Mouse (Mus musculus) megakaryocyte, embryonic 14.5 days (primary cell): ENCODE data around the gene Cit. TPM values are rescaled to one million over a fixed set of nuclear protein-coding genes. Genes with fewer than 3 reads are reported as not detected.

Experiments used
- H3K27me3 ChIP-seq: replicated peaks from 2 replicates; pipeline ENCODE3; 2012; ENCODE audit warnings: inconsistent platforms
- H3K36me3 ChIP-seq: replicated peaks from 2 replicates; pipeline ENCODE3; 2012; ENCODE audit warnings: low read length, inconsistent platforms, mixed read lengths
- H3K4me1 ChIP-seq: 2 replicates; pipeline ENCODE4 v1.6.1; 2012; ENCODE audit warnings: inconsistent platforms
- H3K4me3 ChIP-seq: replicated peaks from 2 replicates; pipeline ENCODE3; 2012; ENCODE audit warnings: moderate library complexity, mild to moderate bottlenecking, inconsistent platforms
- H3K9me3 ChIP-seq: 2 replicates; pipeline ENCODE4 v1.6.1; 2012; ENCODE audit warnings: inconsistent platforms
- FLI1 ChIP-seq: IDR thresholded peaks from 2 replicates; pipeline ENCODE4 v1.6.1; 2012; ENCODE audit warnings: low read length, inconsistent platforms, mixed read lengths
- GATA1 ChIP-seq: IDR thresholded peaks from 3 replicates; pipeline ENCODE4 v1.6.1; 2012; ENCODE audit warnings: mixed read lengths, low read length, inconsistent platforms, borderline replicate concordance
- polyA plus RNA-seq: library from polyadenylated mRNA; stranded (reverse); fragments of >175 nt; gene quantifications from 2 replicates; pipeline ENCODE4 v1.2.3, GENCODE M21; 2012; ENCODE audit warnings: low replicate concordance; ENCODE audit not compliant: insufficient read depth

Cit gene
- polyA plus RNA-seq, 1 experiment: 6.7 TPM

DNA sequence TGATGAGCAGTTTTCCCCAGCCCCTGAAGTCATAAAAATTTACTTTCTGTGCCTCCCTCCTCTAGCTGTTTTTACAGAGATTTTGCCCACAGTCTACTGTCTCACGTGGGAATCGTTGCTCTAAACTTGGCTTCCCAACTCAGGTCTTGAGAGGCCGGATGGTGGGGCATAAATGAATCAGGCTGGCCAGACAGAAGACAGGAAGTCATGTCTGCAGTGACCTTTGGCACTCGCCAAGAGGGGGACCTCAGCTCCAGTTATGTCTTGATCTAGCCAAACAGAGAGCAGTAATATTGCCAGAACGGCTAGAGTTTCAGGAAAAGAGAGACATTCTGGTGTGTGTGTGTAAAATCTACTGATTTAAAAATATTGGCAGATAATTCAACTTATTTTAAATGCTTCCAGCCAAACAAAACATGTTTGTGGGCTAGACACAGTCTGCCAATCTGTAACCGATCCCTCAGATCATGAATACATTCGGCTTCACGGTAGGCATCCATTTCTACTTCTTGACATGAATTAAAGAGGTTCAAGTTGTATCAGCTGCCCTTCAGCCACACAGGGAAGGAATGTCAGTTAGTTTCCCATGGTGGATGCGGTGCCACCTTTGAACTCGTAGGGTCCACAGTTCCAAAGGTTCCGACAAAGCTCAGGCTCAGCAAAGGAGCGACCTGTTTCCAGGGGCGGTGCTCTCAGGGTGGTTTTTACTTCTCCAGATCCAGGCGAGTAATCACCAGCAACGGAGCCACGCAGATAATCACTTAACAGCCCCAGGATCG lies 5.4 kb downstream of the Cit start:
- Histone ChIP-seq H3K9me3 (no peaks in the 10 kb centered on the region), H3K4me3 (no peak overlapping the region), H3K4me1 (peaks cover 36% of the 10 kb centered on the region), H3K36me3 (peaks cover 86% of the 10 kb centered on the region), H3K27me3 (no peaks in the 10 kb centered on the region)
- no peak for TF ChIP-seq FLI1
- no peak for TF ChIP-seq GATA1

- H3K36me3 ChIP-seq: peaks cover 89% of the 10 kb centered on the region
These were observed 5.9 kb downstream of the Cit start for GRCm38 (mm10) chr5:115851029-115851365.

DNA sequence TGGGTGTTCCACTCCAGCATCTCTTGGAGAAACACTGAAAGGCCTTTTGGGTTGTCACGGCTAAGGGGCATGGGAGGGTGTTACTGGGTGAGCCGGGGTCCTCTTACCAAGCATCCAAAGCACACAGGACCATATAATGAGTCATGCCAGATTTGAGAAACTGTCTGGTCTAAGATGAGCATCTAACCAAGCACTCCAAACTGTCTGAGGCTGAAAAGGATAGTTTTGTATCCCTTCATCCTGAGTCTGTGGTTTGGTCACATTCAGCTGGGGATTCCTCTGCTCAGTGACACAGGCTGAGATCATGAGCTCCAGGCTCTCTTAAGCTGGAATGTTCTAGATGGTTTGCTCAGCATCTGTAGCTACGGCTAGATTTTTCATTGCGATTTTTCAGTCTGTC lies 7.4 kb downstream of the Cit start:
- Histone ChIP-seq H3K36me3 (peaks cover 94% of the 10 kb centered on the region), H3K4me1 (peaks cover 24% of the 10 kb centered on the region), H3K9me3 (no peaks in the 10 kb centered on the region), H3K27me3 (no peaks in the 10 kb centered on the region), H3K4me3 (no peak overlapping the region)
- TF ChIP-seq GATA1: no peak
- TF ChIP-seq FLI1: no peak

More at GRCm38 (mm10) chr5:115851029-115851365, 5.9 kb downstream of the Cit start:
- H3K9me3 ChIP-seq: no peaks in the 10 kb centered on the region
- H3K4me3 ChIP-seq: no peak overlapping the region
- no peak for TF ChIP-seq FLI1
- TF ChIP-seq GATA1: no peak
- H3K4me1 ChIP-seq: peaks cover 30% of the 10 kb centered on the region
- H3K27me3 ChIP-seq: no peaks in the 10 kb centered on the region

DNA sequence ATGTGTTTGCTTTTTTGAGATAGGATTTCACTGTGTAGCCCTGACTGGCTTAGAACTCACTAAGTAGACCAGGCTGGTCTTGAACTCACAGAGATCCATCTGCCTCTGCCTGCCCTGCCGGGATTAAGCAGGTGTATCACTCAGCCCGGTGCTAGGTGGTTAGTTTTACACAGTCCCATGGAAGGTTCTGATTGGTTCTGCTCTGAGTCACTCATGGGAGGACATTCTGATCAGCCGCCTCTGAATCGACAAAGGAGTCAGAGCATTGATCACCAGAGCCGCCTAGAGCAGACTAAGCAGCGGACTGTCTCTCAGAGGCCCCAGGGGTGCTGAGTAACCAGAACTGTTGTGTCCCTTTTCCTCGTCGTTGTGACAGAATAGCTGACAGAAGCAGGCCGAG lies 8.6 kb downstream of the Cit start:
- no peaks in the 10 kb centered on the region for H3K9me3 ChIP-seq
- no peak overlapping the region for H3K4me3 ChIP-seq
- TF ChIP-seq FLI1 (no peak), GATA1 (no peak)
- peaks cover 94% of the 10 kb centered on the region for H3K36me3 ChIP-seq
- H3K27me3 ChIP-seq: no peaks in the 10 kb centered on the region
- H3K4me1 ChIP-seq: peaks cover 20% of the 10 kb centered on the region

DNA sequence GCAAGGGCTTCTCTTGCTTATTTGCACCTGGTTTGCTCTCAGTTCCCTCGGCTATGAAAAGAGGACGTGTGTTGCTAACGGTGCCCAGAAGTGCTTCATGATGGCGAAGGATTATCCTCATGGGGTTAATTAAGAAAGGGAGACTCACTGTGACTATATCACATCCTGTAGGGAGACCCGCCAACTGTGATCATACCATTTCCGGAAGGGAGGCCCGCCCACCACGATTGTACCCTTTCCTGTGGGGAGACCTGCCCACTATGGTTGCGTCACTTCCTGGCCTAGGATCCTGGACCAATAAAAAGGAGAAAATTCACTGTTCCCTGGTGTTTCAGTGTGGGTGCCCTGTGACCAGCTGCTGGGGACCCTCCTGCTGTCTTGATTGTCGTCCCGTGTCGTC lies 9.3 kb downstream of the Cit start:
- Histone ChIP-seq H3K4me3 (no peak overlapping the region), H3K4me1 (peaks cover 20% of the 10 kb centered on the region), H3K27me3 (no peaks in the 10 kb centered on the region), H3K9me3 (no peaks in the 10 kb centered on the region), H3K36me3 (peaks cover 94% of the 10 kb centered on the region)
- TF ChIP-seq FLI1 (no peak), GATA1 (no peak)

DNA sequence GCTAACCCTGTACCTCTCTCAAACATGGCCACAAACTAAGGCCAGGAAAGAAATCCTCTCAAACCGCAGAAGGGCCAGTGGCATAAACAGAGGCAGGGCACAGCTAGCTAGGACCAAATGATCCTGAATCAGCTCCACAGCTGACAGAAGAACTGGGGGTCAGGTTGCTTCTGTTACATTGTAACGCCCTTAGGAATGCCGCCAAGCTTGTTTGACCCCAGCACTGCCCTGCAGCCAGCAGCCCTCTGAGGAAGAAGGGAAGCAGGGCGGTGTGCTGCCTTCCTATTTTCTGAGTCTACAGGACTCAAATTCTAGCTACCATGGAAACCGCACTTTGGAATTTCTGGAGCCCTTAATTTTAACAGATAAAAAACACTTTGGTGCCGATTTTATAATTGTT lies 13.6 kb downstream of the Cit start:
- Histone ChIP-seq H3K27me3 (no peaks in the 10 kb centered on the region), H3K36me3 (peaks cover 91% of the 10 kb centered on the region), H3K4me1 (peaks cover 14% of the 10 kb centered on the region), H3K9me3 (no peaks in the 10 kb centered on the region), H3K4me3 (no peak overlapping the region)
- no peak for TF ChIP-seq FLI1
- no peak for TF ChIP-seq GATA1

GRCm38 (mm10) chr5:115859461-115859860 lies 14.4 kb downstream of the Cit start:
- peaks cover 91% of the 10 kb centered on the region for H3K36me3 ChIP-seq
- no peaks in the 10 kb centered on the region for H3K27me3 ChIP-seq
- H3K9me3 ChIP-seq: no peaks in the 10 kb centered on the region
- TF ChIP-seq GATA1: no peak
- TF ChIP-seq FLI1: no peak
- no peak overlapping the region for H3K4me3 ChIP-seq
- H3K4me1 ChIP-seq: peaks cover 6% of the 10 kb centered on the region

DNA sequence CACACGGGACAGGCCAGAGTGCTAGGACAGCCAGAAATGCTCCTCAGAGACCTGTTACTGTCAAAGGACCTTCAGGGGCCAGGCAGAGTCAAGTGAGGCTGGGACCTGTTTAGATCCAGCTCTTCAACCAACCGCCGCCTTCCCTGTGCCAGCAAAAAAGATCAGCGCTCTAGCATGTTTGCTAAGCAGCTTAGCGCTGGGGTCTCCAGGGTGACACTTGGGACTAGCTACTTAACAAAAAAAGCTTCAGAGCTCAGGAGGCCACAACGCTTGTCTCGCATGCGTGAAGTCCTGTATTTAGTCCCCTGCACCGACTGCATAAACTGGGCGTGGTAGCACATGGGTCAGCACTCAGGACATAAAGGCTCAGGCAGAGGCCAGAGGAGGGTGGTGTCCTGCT lies 16.9 kb downstream of the Cit start:
- Histone ChIP-seq H3K36me3 (peaks cover 94% of the 10 kb centered on the region), H3K4me3 (no peak overlapping the region), H3K27me3 (no peaks in the 10 kb centered on the region), H3K4me1 (peaks cover 3% of the 10 kb centered on the region), H3K9me3 (no peaks in the 10 kb centered on the region)
- TF ChIP-seq GATA1: no peak
- TF ChIP-seq FLI1: no peak

DNA sequence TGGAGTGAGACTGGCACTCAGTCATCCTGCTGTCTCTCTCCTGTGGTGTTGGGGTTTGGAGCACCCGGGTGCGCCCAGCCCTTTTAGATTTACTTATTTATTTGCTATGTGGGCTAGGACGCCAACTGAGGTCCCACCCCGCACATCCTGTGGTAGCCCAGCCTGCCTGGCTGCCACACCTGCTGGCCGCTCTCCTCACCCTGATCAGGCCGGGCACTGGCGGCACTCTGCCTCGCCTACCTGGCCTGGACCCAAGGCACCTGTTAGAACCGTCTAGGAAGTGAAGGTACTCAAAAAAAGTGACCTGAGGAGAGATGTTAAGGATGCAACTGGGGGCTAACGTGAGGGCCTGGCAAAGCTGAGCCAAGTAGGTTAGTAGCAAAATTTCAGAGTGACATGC lies 17.4 kb downstream of the Cit start:
- Histone ChIP-seq H3K9me3 (no peaks in the 10 kb centered on the region), H3K27me3 (no peaks in the 10 kb centered on the region), H3K4me1 (peaks cover 3% of the 10 kb centered on the region), H3K36me3 (peaks cover 94% of the 10 kb centered on the region), H3K4me3 (no peak overlapping the region)
- TF ChIP-seq GATA1 (no peak), FLI1 (no peak)

GRCm38 (mm10) chr5:115866296-115866695 lies 21.2 kb downstream of the Cit start:
- Histone ChIP-seq H3K27me3 (no peaks in the 10 kb centered on the region), H3K36me3 (peaks cover 97% of the 10 kb centered on the region), H3K4me1 (no peaks in the 10 kb centered on the region), H3K4me3 (no peak overlapping the region), H3K9me3 (no peaks in the 10 kb centered on the region)
- no peak for TF ChIP-seq FLI1
